Mouse (Mus musculus): Measurements from ENCODE around the gene Nav3.

DNA sequence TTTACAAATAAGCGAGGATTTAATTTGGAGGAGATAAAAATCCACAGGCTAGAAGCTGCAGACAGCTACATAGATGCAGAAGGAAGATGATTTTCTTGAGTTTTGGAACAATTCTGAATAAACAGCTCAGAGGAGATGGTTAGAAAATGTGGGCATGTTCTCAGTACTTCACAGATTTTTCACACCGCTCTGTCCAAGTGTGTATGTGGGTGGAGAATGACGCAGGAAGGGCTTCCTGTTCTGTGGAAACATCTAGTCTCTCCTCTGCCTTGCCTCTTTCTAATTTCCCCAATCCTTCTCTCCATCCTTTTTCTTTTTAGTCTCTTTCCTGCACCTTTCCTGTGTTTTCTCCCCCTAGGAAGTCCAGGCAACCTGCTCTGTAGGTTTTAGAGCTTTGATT lies 812.4 kb downstream of the Nav3 start:
- TF ChIP-seq CTCF (IDR thresholded peaks at IDR 0.05; ENCODE audit: low read depth), result no peak
- no peak for TF ChIP-seq EP300 (IDR thresholded peaks at IDR 0.05; ENCODE audit: low read depth)
